Mouse (Mus musculus) left cerebral cortex, postnatal 10 days (tissue): ENCODE measurements around the gene Ugt3a1. TPM values are rescaled to one million over a fixed set of nuclear protein-coding genes. Genes with fewer than 3 reads are reported as not detected.

ENCODE experiments used
- total RNA-seq, 2 experiments: library from RNA; stranded (reverse); gene quantifications; 2 replicates each; pipeline ENCODE4 v1.2.3; 2021

Ugt3a1 gene
- total RNA-seq, 2 experiments from 2014 or later: not detected

Other genes with a start within 250 kb of the Ugt3a1 start
- 10 to 100 TPM; 30.7 to 34.9 TPM for gene Nadk2, start 205.6 kb upstream of the Ugt3a1 start, total RNA-seq
- gene Lmbrd2, start 136.3 kb upstream of the Ugt3a1 start, total RNA-seq: 10 to 100 TPM; 60.0 to 63.3 TPM
- gene Skp2, start 121.5 kb upstream of the Ugt3a1 start, total RNA-seq: 1 to 10 TPM; 5.9 to 6.0 TPM
- gene Ugt3a2, start 58.7 kb downstream of the Ugt3a1 start, total RNA-seq: not detected
- gene Capsl, start 159.1 kb downstream of the Ugt3a1 start, total RNA-seq: 1 to 10 TPM; 2.5 to 2.7 TPM